Mouse (Mus musculus) WW6 (cell line): ENCODE data around the gene Scn5a.

Experiments used
- DNase-seq: peaks from one replicate; pipeline ENCODE4 v3.0.0-alpha.2; 2013; ENCODE audit warnings: low read depth, low spot score

Scn5a gene

DNA sequence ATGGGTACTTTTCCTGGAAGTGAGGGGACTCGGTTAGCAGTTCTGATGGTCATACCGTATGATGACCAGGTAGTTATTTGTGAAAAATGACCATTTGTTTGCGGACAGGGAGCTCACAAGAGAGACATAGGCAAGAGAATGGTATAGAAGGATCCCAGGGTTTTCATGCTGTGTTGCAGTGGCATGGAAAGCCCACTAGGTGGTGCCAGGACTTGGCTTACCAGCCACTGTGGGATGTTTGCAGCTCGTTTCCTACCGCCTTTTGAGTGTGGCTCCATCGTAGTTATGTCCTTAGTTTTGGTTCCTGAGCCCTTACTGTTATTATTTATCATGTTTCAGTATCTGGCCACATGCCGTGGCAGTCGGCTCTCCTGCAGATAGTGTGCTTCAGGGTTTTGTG is 118.4 kb downstream of the Scn5a start:
- DNase-seq: no peak

DNA sequence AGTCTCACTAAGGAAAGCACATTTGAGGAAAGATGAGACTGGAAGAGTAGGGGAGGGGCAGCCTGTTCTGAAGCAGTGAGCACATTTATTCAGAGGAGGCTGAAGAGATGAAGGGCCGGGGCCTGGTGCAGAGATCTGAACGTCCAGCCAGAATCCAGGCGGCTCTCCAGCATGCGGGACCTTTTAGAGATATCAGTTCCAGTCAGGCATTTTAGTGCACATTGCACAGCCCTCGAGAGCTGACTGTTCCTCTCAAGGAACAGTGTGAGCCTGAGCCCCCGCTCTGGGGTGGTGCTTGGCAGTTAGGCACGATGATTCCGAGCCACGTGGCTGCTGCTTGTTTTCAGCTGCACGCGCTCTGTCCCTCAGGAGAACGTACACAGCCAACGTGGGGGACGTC is 121.7 kb downstream of the Scn5a start:
- no peak for DNase-seq

DNA sequence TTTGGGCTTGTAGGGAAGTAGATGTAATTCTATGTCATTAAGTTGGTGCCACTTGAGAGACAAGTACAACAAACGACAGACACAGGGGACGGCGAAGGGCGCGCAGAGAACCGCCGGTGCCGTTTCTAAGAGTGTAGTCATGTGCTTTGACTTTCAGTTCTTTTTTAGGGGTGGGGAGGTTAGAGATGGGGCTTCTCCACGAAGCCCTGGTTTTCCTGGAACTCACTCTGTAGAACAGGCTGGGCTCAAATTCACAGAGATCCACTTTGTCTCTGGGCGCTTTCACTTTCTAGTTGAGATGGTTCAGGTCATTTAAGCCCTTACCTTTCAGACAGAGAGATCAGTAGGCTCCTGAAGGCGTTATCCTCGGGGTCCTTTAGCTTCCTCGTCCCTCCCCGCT is 122.8 kb downstream of the Scn5a start:
- no peak for DNase-seq

GRCm38 (mm10) chr9:119445737-119446136 is 133.1 kb downstream of the Scn5a start:
- DNase-seq: no peak

GRCm38 (mm10) chr9:119444738-119445429 is 133.9 kb downstream of the Scn5a start, which contains the start of gene Exog:
Exog (plus strand) TSS chr9:119444943.
- peak; percentile 84 for DNase-seq

DNA sequence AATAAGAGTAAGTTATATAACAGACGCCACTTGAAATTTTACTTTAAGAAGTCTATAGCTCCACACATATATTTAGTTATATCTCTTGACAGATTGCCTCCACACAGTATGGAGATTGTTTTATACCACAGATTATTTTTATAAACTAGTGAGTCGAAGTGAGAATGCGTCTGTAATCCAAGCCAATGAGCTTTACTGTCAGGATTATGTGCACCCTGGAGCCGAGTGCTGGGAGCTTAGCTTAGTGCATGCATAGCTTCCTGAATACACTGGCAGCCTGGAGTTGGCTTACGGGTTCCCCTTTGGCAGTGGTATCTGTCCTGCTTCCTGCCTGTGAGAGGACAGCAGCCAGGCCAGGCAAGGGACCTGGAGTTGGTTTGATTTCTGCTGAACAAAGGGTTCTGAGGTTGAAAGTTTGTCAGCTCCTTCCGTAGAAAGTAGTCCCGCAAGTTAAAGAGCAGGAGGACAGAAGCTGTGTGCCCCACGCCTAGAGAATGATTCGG is 140.3 kb downstream of the Scn5a start:
- no peak for DNase-seq

DNA sequence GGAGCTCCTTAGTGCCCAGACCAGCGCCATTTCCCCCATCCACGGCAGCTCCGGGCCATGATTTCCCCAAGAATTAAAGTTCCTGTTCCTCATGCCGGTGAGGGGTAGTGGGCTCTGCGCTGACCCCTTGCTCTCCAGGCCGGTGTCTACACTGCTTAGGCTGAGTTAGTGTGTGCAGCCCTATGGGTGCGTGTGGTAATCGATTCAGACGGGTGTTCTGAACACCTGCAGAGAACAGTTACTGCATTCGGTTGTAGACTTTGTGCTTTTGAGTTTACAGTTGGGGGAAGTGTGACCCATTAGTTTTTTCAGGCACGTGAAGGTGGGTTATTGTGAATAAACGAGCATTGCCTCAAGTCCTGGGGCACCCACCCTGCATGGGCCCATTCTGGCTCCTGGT is 140.8 kb downstream of the Scn5a start:
- DNase-seq: no peak

DNA sequence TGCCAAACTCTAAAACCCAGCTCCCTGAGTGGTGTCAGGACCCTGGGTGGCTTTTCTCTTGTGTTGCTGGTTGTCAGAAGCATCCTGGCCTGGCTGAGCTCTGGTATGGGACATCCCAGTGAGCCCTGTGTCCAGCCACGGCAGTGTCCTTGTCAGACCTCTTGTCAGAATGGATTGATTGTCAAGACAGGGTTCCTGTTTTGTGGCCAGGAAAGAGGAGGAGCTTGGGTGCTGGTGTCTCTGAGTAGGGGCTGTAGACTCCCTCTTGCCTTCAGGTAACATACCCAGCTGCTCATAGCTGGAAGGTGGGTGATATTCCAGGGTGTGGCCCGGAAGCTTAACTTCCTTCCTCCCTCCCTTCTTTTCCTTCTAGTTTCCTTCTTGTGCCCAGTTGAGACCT is 143.0 kb downstream of the Scn5a start:
- no peak for DNase-seq
